Mouse (Mus musculus) midbrain, embryonic 13.5 days (tissue): ENCODE measurements at regions not wholly inside any gene's neighbourhood (a gene's known extent, or its start where the extent isn't known, plus 50 kb on each side); places are given as distances from the start of the nearest gene placed in this dataset.

Experiments
- ATAC-seq: fragments of 200-750 bp; cut with Nextera tagmentation; 2 replicates; pipeline ENCODE4 v1.8.0; 2017; ENCODE audit warnings: mild to moderate bottlenecking, moderate TSS enrichment, moderate library complexity
- H3K27ac ChIP-seq: fragments of 300-500 bp; sonication (generic); 2 replicates; pipeline ENCODE4 v1.5.1; 2015; ENCODE audit warnings: inconsistent platforms, mild to moderate bottlenecking, moderate library complexity
- H3K27me3 ChIP-seq: fragments of 300-500 bp; sonication (generic); 2 replicates; pipeline ENCODE4 v1.6.1; 2015; ENCODE audit warnings: mild to moderate bottlenecking, inconsistent platforms
- H3K36me3 ChIP-seq: fragments of 300-500 bp; sonication (generic); 2 replicates; pipeline ENCODE4 v1.6.1; 2015; ENCODE audit warnings: mild to moderate bottlenecking, inconsistent platforms
- H3K4me1 ChIP-seq: fragments of 300-500 bp; sonication (generic); replicated peaks from 2 replicates; pipeline ENCODE4 v1.6.1; 2015; ENCODE audit warnings: inconsistent platforms
- H3K4me2 ChIP-seq: fragments of 300-500 bp; sonication (generic); replicated peaks from 2 replicates; pipeline ENCODE4 v1.6.1; 2015; ENCODE audit warnings: moderate library complexity, mild to moderate bottlenecking, inconsistent platforms
- H3K4me3 ChIP-seq: fragments of 300-500 bp; sonication (generic); replicated peaks from 2 replicates; pipeline ENCODE4 v1.5.1; 2015; ENCODE audit warnings: mild to moderate bottlenecking, inconsistent platforms
- H3K9ac ChIP-seq: fragments of 300-500 bp; sonication (generic); replicated peaks from 2 replicates; pipeline ENCODE4 v1.6.1; 2015; ENCODE audit warnings: mild to moderate bottlenecking, inconsistent platforms
- H3K9me3 ChIP-seq: fragments of 300-500 bp; sonication (generic); 2 replicates; pipeline ENCODE4 v1.6.1; 2016; ENCODE audit warnings: mild to moderate bottlenecking, inconsistent platforms
- WGBS: fragments of 180-500 bp; shearing (Covaris S2); methylation state at CpG from one replicate; pipeline ENCODE4 v1.1.7; 2015; 5-methylcytosine and 5-hydroxymethylcytosine counted together

DNA sequence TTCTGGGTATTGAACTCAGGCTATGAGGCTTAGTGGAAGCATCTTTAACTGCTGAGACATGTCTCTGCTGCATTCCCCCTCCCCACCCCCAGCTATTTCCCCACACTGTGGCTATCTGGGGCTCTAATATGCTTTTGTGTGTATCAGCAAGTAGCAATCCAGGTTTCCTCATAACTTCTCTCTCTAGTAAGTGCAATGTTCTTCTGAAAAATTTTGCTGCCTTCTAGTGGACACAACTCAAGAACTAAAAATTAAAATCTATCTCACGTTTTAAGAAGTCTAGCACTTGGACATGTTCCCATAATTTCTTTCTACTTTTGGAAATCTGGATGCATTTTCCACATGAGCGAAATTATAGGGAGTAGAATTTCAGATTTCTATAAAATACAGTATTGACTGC is 50.3 kb upstream of the D16Ertd472e start:
- H3K4me2 ChIP-seq = no peak overlapping the region
- no peak for ATAC-seq
- WGBS = 77% methylated on average over 2 of the region's 2 CpGs

More for the DNA sequence above, 50.3 kb upstream of the D16Ertd472e start:
- Histone ChIP-seq H3K9me3 (no peaks in the 10 kb centered on the region), H3K27me3 (no peaks in the 10 kb centered on the region), H3K4me1 (no peaks in the 10 kb centered on the region), H3K4me3 (no peak overlapping the region), H3K9ac (no peak overlapping the region), H3K36me3 (no peaks in the 10 kb centered on the region), H3K27ac (no peak overlapping the region)
